Mouse (Mus musculus): ENCODE data around the gene Tcl1b1.
"Not testable (repeated sequence)": the region's sequence is repeated elsewhere in the genome, so short reads cannot be mapped to it uniquely, and the experiment has no call there.

Tcl1b1 gene

GRCm38 (mm10) chr12:105199684-105200497, 40.4 kb downstream of the Tcl1b1 start:
- DNase-seq = not testable (repeated sequence)

- DNase-seq = not testable (repeated sequence)
Measured at GRCm38 (mm10) chr12:105201657-105202056, 42.2 kb downstream of the Tcl1b1 start, which contains the start of gene Tcl1b4. TSS of gene Tcl1b4 (plus strand) at chr12:105201957.

DNA sequence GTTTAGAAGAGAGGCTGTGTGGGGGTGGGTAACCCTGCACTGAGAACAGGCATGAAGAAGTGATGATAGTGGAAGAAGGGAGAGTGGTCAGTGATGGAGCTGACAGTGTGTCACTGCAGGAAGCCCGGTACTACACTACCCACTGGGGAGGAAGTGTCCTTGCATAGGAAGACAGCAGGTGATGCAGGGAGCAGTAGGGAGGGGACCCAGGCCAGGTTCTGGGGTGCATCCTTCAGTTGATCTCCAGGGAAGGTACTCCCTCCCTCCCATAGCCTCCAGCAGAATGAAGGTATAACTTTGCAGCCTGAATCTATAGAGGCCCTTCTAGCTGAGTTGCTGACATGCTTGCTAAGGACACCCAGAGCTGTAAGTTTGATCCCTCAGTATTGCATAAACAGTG, 47.6 kb downstream of the Tcl1b1 start:
- no peak for DNase-seq

- DNase-seq = no peak
Measured at GRCm38 (mm10) chr12:105208441-105208840, 49.0 kb downstream of the Tcl1b1 start.

GRCm38 (mm10) chr12:105209231-105209630, 49.7 kb downstream of the Tcl1b1 start:
- DNase-seq = no peak

All from kidney, postnatal 14 days (tissue).